Mouse (Mus musculus) stomach, embryonic 16.5 days (tissue): ENCODE data around the gene Klf1. TPM values are rescaled to one million over a fixed set of nuclear protein-coding genes. Genes with fewer than 3 reads are reported as not detected.

Source experiments
- ATAC-seq: fragments of 200-750 bp; cut with Nextera tagmentation; 2 replicates; pipeline ENCODE4 v1.8.0; 2017; ENCODE audit warnings: moderate number of reproducible peaks, moderate TSS enrichment; ENCODE audit not compliant: insufficient read depth, low FRiP score
- H3K27ac ChIP-seq: fragments of 300-500 bp; sonication (generic); 2 replicates; pipeline ENCODE4 v1.5.1; 2014; ENCODE audit warnings: low read length
- H3K27me3 ChIP-seq: fragments of 300-500 bp; sonication (generic); 2 replicates; pipeline ENCODE4 v1.6.1; 2014; ENCODE audit warnings: low read length, control low read depth, mixed read lengths; ENCODE audit not compliant: control insufficient read depth, insufficient read depth
- H3K36me3 ChIP-seq: fragments of 300-500 bp; sonication (generic); 2 replicates; pipeline ENCODE4 v1.6.1; 2014; ENCODE audit warnings: low read length; ENCODE audit not compliant: control insufficient read depth, insufficient read depth
- H3K4me1 ChIP-seq: fragments of 300-500 bp; sonication (generic); 2 replicates; pipeline ENCODE4 v1.6.1; 2014; ENCODE audit warnings: low read length, control low read depth, mixed read lengths; ENCODE audit not compliant: control insufficient read depth, insufficient read depth
- H3K4me2 ChIP-seq: fragments of 300-500 bp; sonication (generic); 2 replicates; pipeline ENCODE4 v1.6.1; 2014; ENCODE audit warnings: low read depth, low read length, mixed read lengths
- H3K4me3 ChIP-seq: fragments of 300-500 bp; sonication (generic); replicated peaks from 2 replicates; pipeline ENCODE4 v1.5.1; 2014; ENCODE audit warnings: mild to moderate bottlenecking, low read length
- H3K9ac ChIP-seq: fragments of 300-500 bp; sonication (generic); 2 replicates; pipeline ENCODE4 v1.6.1; 2014; ENCODE audit warnings: low read length
- H3K9me3 ChIP-seq: fragments of 300-500 bp; sonication (generic); replicated peaks from 2 replicates; pipeline ENCODE4 v1.6.1; 2016; ENCODE audit warnings: low read length, control low read depth; ENCODE audit not compliant: control insufficient read depth
- WGBS: fragments of 180-500 bp; shearing (Covaris S2); extraction: QIAGEN DNeasy Blood & Tissue Kit; methylation state at CpG from one replicate; pipeline ENCODE4 v1.1.7; 2014; 5-methylcytosine and 5-hydroxymethylcytosine counted together
- microRNA-seq: library from miRNA; unstranded; fragments of <30 nt; microRNA quantifications from one replicate; pipeline ENCODE4, GENCODE M21; 2016
- polyA plus RNA-seq: library from polyadenylated mRNA; unstranded; fragments of >200 nt; fragmentation: Nextera tagmentation; extraction: Ambion mirVana; gene quantifications from 2 replicates; pipeline ENCODE4 v1.2.1, GENCODE M21; 2015

The Klf1 gene
- polyA plus RNA-seq, 1 experiment from 2014 or later, result 18.4 TPM

DNA sequence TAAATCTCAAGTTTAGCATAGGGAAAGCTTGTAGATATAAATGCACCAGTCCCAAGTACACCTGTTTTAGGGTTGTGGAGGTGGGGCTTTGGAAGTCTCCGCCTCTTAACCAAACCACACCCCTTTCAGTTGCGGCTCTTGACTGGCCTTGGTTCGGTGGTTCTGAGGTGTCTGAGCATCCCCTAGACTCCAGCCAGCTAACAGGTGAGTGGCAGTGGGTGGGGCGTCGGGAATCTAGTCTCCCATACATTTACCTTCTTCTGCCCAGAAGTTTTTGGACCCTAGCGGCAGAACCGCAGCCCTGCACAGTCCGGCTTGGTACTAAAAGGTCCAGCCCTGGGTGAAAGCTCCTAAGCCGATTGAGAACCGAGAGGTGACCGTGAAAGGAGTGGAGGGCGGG is 48.0 kb downstream of the Klf1 start:
- WGBS, result 27% methylated on average over 12 of the region's 12 CpGs
- H3K9me3 ChIP-seq, result no peaks in the 10 kb centered on the region
- no peak overlapping the region for H3K27ac ChIP-seq
- H3K4me3 ChIP-seq, result no peak overlapping the region
- no peak overlapping the region for H3K4me2 ChIP-seq
- no peaks in the 10 kb centered on the region for H3K36me3 ChIP-seq
- no peak for ATAC-seq
- peaks cover 8% of the 10 kb centered on the region for H3K4me1 ChIP-seq
- H3K9ac ChIP-seq, result no peak overlapping the region
- H3K27me3 ChIP-seq, result peaks cover 44% of the 10 kb centered on the region

DNA sequence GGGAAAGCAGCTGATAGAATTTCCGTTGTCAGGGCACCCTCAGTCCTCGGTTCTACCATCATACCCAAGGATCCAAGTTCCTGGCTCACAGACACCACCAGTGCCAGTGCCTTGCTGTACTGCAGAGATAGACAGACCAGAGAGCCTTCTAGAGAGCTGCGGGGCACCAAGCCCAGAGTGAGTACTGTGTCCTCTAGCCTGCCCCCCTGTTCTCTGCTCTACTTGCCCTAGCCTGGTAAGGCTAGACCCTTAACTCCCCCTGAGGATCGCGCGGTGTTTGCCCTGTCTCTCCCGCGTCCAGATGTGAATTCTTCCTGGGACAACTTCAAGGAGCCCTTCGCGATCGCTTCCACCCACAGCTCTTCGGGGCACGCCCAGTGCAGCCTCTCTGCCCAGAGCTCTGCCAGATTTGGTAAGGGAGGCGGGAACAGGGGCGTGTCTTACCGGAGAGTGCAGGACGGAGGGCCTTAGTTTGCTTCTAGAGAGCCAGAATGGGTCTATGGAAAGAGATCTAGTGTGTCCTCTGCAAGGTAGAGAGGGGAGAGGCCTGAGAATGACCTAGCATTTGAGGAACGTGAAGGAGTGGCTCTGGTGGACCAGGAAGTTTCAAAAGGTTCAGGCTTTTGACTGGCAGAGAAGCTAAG is 51.0 kb downstream of the Klf1 start:
- Histone ChIP-seq H3K4me2 (peak overlapping the region; percentile 27), H3K4me1 (no peaks in the 10 kb centered on the region), H3K27me3 (peaks cover 17% of the 10 kb centered on the region), H3K9ac (peak overlapping the region; percentile 8; the same call in 1 of the 2 replicates), H3K4me3 (no peak overlapping the region), H3K9me3 (no peaks in the 10 kb centered on the region), H3K27ac (no peak overlapping the region), H3K36me3 (peaks cover 3% of the 10 kb centered on the region; the same call in 1 of the 2 replicates)
- no peak for ATAC-seq
- WGBS, result 7% methylated on average over 18 of the region's 18 CpGs

Small RNA genes lying within 50 kb of the gene (microRNA-seq; reads per million reads assigned to microRNA genes)
- gene Gm24197 (not detected), gene Mir7069 (2.8 reads per million, percentile 15 among the genes with 10 or more reads in this experiment)

Other genes with a start within 250 kb of the Klf1 start
- 62.4 and 69.5 TPM in 2 replicates for gene Ier2, start 239.1 kb upstream of the Klf1 start, polyA plus RNA-seq
- gene Trmt1, start 215.6 kb upstream of the Klf1 start, polyA plus RNA-seq, result 53.7 and 54.1 TPM in 2 replicates
- gene Nacc1, start 214.1 kb upstream of the Klf1 start, polyA plus RNA-seq, result 14.4 and 14.5 TPM in 2 replicates
- 6.0 and 8.3 TPM in 2 replicates for gene Lyl1, start 200.5 kb upstream of the Klf1 start, polyA plus RNA-seq
- gene G430095P16Rik, start 178.9 kb upstream of the Klf1 start, polyA plus RNA-seq, result 3.2 and 4.1 TPM in 2 replicates
- gene Nfix, start 101.6 kb upstream of the Klf1 start, polyA plus RNA-seq, result 36.5 and 37.8 TPM in 2 replicates
- 6.0 and 7.2 TPM in 2 replicates for gene Dand5, start 79.1 kb upstream of the Klf1 start, polyA plus RNA-seq
- gene Gadd45gip1, start 70.4 kb upstream of the Klf1 start, polyA plus RNA-seq, result 42.0 and 49.5 TPM in 2 replicates
- 106 and 122 TPM in 2 replicates for gene Rad23a, start 61.3 kb upstream of the Klf1 start, polyA plus RNA-seq
- 1,028 and 1,118 TPM in 2 replicates for gene Calr, start 55.0 kb upstream of the Klf1 start, polyA plus RNA-seq
- gene Farsa, start 44.9 kb upstream of the Klf1 start, polyA plus RNA-seq, result 85.9 and 91.5 TPM in 2 replicates
- 44.9 and 49.0 TPM in 2 replicates for gene Syce2, start 29.8 kb upstream of the Klf1 start, polyA plus RNA-seq
- gene Gcdh, start 8.0 kb upstream of the Klf1 start, polyA plus RNA-seq, result 41.1 and 45.8 TPM in 2 replicates
- 14.0 and 14.4 TPM in 2 replicates for gene Dnase2a, start 6.6 kb downstream of the Klf1 start, polyA plus RNA-seq
- gene Mast1, start 35.4 kb downstream of the Klf1 start, polyA plus RNA-seq, result 1.4 and 1.6 TPM in 2 replicates
- gene Rtbdn, start 45.1 kb downstream of the Klf1 start, polyA plus RNA-seq, result 0.19 and 0.28 TPM in 2 replicates
- not detected in 2 replicates for gene Gm49661, start 67.5 kb downstream of the Klf1 start, polyA plus RNA-seq
- gene Prdx2, start 67.7 kb downstream of the Klf1 start, polyA plus RNA-seq, result 584 and 593 TPM in 2 replicates
- 97.5 and 108 TPM in 2 replicates for gene Rnaseh2a, start 67.8 kb downstream of the Klf1 start, polyA plus RNA-seq
- 21.6 and 25.8 TPM in 2 replicates for gene Junb, start 76.8 kb downstream of the Klf1 start, polyA plus RNA-seq
- 50.0 TPM in 2 replicates for gene Hook2, start 88.7 kb downstream of the Klf1 start, polyA plus RNA-seq
- gene Best2, start 112.6 kb downstream of the Klf1 start, polyA plus RNA-seq, result 0.30 and 0.42 TPM in 2 replicates
- 108 and 110 TPM in 2 replicates for gene Asna1, start 123.4 kb downstream of the Klf1 start, polyA plus RNA-seq
- 63.4 and 64.0 TPM in 2 replicates for gene Trir, start 124.9 kb downstream of the Klf1 start, polyA plus RNA-seq
- 28.6 and 31.0 TPM in 2 replicates for gene Tnpo2, start 135.0 kb downstream of the Klf1 start, polyA plus RNA-seq
- 28.1 and 29.9 TPM in 2 replicates for gene Fbxw9, start 158.1 kb downstream of the Klf1 start, polyA plus RNA-seq
- 0.53 TPM in 1 of 2 replicates, not detected in the other for gene Gm5741, start 166.1 kb downstream of the Klf1 start, polyA plus RNA-seq
- gene Dhps, start 169.8 kb downstream of the Klf1 start, polyA plus RNA-seq, result 47.1 TPM in 2 replicates
- gene Wdr83os, start 178.8 kb downstream of the Klf1 start, polyA plus RNA-seq, result 116 and 131 TPM in 2 replicates
- gene Wdr83, start 179.4 kb downstream of the Klf1 start, polyA plus RNA-seq, result 36.8 and 46.1 TPM in 2 replicates
- 59.8 and 61.3 TPM in 2 replicates for gene Man2b1, start 181.3 kb downstream of the Klf1 start, polyA plus RNA-seq
- gene Zfp791, start 221.2 kb downstream of the Klf1 start, polyA plus RNA-seq, result 3.0 and 4.0 TPM in 2 replicates
- gene Cks1brt, start 250.0 kb downstream of the Klf1 start, polyA plus RNA-seq, result not detected in 2 replicates